Mouse (Mus musculus) testis, adult 2 months (tissue): ENCODE data around the gene March5. TPM values are rescaled to one million over a fixed set of nuclear protein-coding genes. Genes with fewer than 3 reads are reported as not detected.

Experiments used
- H3K27ac ChIP-seq: fragments of 200-500 bp; 2 replicates; pipeline ENCODE4 v1.5.1; 2012; ENCODE audit warnings: low read depth, low read length; ENCODE audit not compliant: control insufficient read depth, insufficient read depth
- H3K27me3 ChIP-seq: fragments of 200-500 bp; 2 replicates; pipeline ENCODE4 v1.6.1; 2012; ENCODE audit warnings: mild to moderate bottlenecking, low read length, moderate library complexity; ENCODE audit not compliant: control insufficient read depth, insufficient read depth
- H3K36me3 ChIP-seq: fragments of 200-500 bp; 2 replicates; pipeline ENCODE4 v1.6.1; 2012; ENCODE audit warnings: mild to moderate bottlenecking, low read length; ENCODE audit not compliant: control insufficient read depth, insufficient read depth
- H3K4me1 ChIP-seq: fragments of 200-500 bp; 2 replicates; pipeline ENCODE4 v1.6.1; 2012; ENCODE audit warnings: low read length; ENCODE audit not compliant: control insufficient read depth, insufficient read depth
- H3K4me3 ChIP-seq: fragments of 200-500 bp; 2 replicates; pipeline ENCODE4 v1.5.1; 2012; ENCODE audit warnings: low read depth, mild to moderate bottlenecking, low read length, moderate library complexity, mixed read lengths; ENCODE audit not compliant: control insufficient read depth
- CTCF ChIP-seq: fragments of 200-500 bp; IDR thresholded peaks from 2 replicates; pipeline ENCODE4 v1.5.1; 2012; ENCODE audit warnings: low read depth, mild to moderate bottlenecking, inconsistent platforms, low read length, moderate library complexity; ENCODE audit not compliant: control insufficient read depth, insufficient read depth, insufficient replicate concordance
- POLR2A ChIP-seq: fragments of 200-500 bp; IDR thresholded peaks from 2 replicates; pipeline ENCODE4 v1.6.1; 2012; ENCODE audit warnings: low read depth, mild to moderate bottlenecking, inconsistent platforms, low read length, moderate library complexity; ENCODE audit not compliant: control insufficient read depth
- polyA plus RNA-seq: library from polyadenylated mRNA; depleted of rRNA; stranded (reverse); fragments of >200 nt; gene quantifications from 2 replicates; pipeline ENCODE4 v1.2.3, GENCODE M21; 2012

March5 gene
- polyA plus RNA-seq, 1 experiment: 31.2 TPM

- TF ChIP-seq POLR2A (no peak), CTCF (no peak)
- H3K27ac ChIP-seq: peak overlapping the region; percentile 61
- peaks cover 3% of the 10 kb centered on the region for H3K4me1 ChIP-seq
- H3K4me3 ChIP-seq: peak overlapping the region; percentile 83
- no peaks in the 10 kb centered on the region for H3K36me3 ChIP-seq
- no peaks in the 10 kb centered on the region for H3K27me3 ChIP-seq
Observed at GRCm38 (mm10) chr19:37175436-37175805, 31.9 kb upstream of the March5 start.

DNA sequence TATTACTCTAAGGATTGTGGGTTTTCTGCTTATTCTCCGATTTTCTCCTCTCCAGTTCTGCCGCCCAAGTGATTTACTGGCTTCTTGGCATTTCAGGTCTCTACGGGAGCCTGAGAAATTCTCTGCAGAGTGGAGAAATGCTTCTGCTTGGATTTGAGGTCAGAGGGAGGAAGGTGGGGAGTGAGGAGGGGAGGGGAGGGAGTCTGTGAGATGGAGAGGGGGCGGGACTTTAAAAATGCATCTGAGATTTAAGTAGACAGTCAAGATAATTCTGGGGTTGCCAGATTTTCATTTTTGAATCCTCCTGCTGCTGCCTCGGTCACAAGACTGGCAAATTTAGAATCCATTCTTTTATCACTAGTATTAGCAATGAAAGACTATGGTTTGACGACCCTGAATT is 31.4 kb upstream of the March5 start:
- H3K27ac ChIP-seq: peak overlapping the region; percentile 27; the same call in 1 of the 2 replicates
- H3K4me1 ChIP-seq: peaks cover 3% of the 10 kb centered on the region
- H3K27me3 ChIP-seq: no peaks in the 10 kb centered on the region
- TF ChIP-seq POLR2A: no peak
- no peak for TF ChIP-seq CTCF
- H3K4me3 ChIP-seq: no peak overlapping the region
- H3K36me3 ChIP-seq: no peaks in the 10 kb centered on the region

- Histone ChIP-seq H3K27ac (no peak overlapping the region), H3K4me3 (no peak overlapping the region), H3K36me3 (no peaks in the 10 kb centered on the region), H3K27me3 (no peaks in the 10 kb centered on the region), H3K4me1 (peaks cover 3% of the 10 kb centered on the region)
- TF ChIP-seq CTCF: no peak
- TF ChIP-seq POLR2A: no peak
Observed at GRCm38 (mm10) chr19:37176879-37177462, 30.4 kb upstream of the March5 start.

DNA sequence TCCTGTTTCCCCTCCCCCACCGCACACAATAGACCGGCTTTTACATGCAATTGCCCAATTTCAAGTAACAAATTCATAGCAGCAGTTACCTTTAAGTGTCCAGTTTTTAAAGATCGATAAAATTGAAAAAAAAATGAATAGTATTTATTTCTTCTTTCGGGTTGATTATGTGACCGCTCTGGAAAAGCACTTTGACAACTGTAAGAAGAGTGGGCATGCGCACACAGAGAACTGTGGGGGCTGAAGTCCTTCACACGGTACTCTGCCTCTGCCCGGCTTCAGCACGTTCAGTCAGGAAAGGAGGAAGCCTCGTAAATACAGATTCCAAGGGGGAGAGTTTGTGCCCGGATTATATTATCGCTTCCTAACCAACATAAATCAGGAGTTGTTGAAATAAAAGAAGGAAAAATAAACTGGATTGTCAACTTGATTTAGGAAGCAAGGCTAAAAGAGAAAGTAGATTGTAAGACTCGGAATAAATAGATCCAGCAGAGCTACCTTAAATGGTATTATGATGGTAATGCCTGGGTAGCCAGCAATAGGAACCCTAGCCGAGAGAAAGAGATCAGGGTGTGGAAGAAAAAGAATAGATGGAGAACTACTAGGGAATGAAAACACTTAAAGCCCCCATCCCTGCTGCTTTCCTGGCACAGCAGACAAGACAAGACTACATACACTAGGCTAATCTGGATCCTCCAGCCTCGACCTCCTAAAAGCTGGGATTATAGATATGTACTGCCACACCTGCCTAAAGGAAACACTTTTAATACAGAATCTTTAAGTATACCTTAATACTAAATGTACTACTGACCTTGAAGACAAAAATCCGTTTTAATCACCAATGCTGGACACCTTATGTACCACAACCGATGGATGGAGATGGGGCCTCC is 29.3 kb upstream of the March5 start:
- Histone ChIP-seq H3K27ac (no peak overlapping the region), H3K36me3 (no peaks in the 10 kb centered on the region), H3K4me3 (no peak overlapping the region; the same call in 1 of the 2 replicates), H3K27me3 (no peaks in the 10 kb centered on the region), H3K4me1 (peaks cover 3% of the 10 kb centered on the region)
- TF ChIP-seq POLR2A (no peak), CTCF (no peak)

DNA sequence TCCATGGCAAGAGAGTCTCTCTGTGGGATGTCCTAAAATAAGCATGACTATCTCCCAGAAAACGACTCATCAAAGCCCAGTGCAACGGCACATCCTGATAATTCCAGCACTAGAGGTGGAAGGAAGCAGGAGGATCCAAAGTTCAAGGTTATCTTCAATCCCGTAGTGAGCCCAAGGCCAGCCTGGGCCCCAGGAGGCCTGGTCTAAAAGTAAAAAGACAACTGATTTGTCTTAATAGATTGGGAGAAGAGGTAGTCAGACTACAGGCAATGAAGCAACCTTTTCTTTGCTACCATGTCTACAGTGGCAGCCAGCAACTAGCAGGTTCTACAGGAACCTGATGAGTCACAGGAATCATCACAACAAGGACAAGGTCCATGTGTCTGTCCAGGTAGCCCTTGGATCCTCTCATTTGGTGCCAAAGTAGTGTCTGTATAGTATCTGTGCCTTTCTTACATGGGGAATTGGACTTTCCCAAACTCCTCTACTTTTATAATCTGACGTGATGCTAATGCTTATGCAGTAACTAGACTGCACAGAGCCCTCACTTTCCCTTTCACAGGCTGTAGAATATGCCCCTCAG is 18.9 kb upstream of the March5 start:
- no peaks in the 10 kb centered on the region for H3K36me3 ChIP-seq
- no peaks in the 10 kb centered on the region for H3K27me3 ChIP-seq
- H3K27ac ChIP-seq: no peak overlapping the region
- H3K4me3 ChIP-seq: no peak overlapping the region
- no peaks in the 10 kb centered on the region for H3K4me1 ChIP-seq
- TF ChIP-seq POLR2A (no peak), CTCF (no peak)

- no peaks in the 10 kb centered on the region for H3K27me3 ChIP-seq
- H3K36me3 ChIP-seq: no peaks in the 10 kb centered on the region
- no peak for TF ChIP-seq POLR2A
- TF ChIP-seq CTCF: no peak
- no peaks in the 10 kb centered on the region for H3K4me1 ChIP-seq
- H3K27ac ChIP-seq: no peak overlapping the region
- no peak overlapping the region for H3K4me3 ChIP-seq
Observed at GRCm38 (mm10) chr19:37192475-37193058, 14.8 kb upstream of the March5 start.
